Mouse (Mus musculus): ENCODE data around the gene Sema3e. TPM values are rescaled to one million over a fixed set of nuclear protein-coding genes. Genes with fewer than 3 reads are reported as not detected.

Sema3e gene
- polyA plus RNA-seq, 1 experiment from 2014 or later: 1.0 TPM

DNA sequence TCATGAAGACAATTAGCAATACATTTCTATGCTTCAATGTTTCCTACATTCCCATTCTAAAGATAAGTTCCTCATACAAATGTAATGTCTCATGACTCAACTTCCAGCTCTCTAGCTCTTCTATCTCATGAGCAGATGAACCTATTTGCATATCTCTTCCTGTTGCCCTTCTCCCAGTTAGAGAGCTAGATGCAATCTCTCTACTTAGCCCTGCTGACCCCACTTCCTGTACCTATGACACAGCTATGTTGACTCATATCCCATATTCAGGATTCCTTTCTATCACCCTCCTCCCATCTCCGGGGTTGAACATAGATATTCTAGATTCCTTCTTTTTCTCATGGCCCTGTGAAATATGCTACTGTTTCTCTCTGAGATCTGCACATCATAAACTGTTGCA lies 38.0 kb upstream of the Sema3e start:
- Histone ChIP-seq H3K4me3 (ENCODE audit: low read depth, low read length) (no peak overlapping the region), H3K27me3 (replicated peaks; ENCODE audit: control insufficient read depth, insufficient read depth, low read length) (no peaks in the 10 kb centered on the region), H3K9ac (ENCODE audit: low read depth, low read length) (no peak overlapping the region), H3K36me3 (ENCODE audit: control insufficient read depth, insufficient read depth) (no peaks in the 10 kb centered on the region), H3K4me2 (replicated peaks; ENCODE audit: low read depth) (no peak overlapping the region), H3K4me1 (replicated peaks; ENCODE audit: control insufficient read depth, insufficient read depth, low read length) (no peaks in the 10 kb centered on the region), H3K9me3 (ENCODE audit: control insufficient read depth) (no peaks in the 10 kb centered on the region), H3K27ac (ENCODE audit: low read depth, low read length) (no peak overlapping the region)
- ATAC-seq: no peak
- TF ChIP-seq CTCF (IDR thresholded peaks at IDR 0.05; ENCODE audit: low read depth): no peak
- 47% methylated on average over 1 of the region's 1 CpGs for WGBS

DNA sequence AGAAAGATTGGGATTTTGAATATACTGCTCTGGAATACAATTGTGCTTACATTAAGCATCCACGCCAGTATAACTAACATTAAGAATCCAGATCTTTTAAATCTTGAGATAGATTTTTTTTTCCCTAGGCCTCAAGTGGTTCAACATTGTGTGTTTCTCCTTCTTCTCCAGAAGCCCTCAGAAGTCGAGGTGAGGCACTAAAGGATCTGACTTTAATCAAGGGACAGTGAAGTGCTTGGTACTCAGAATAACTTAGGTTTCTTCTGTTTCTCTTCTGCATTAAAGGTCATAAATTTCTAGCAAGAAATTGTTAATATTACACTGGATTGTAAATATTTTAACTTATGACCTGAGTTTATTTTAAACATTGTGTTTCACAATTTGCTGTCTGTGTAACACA lies 37.1 kb upstream of the Sema3e start:
- Histone ChIP-seq H3K9ac (ENCODE audit: low read depth, low read length) (no peak overlapping the region), H3K27ac (ENCODE audit: low read depth, low read length) (no peak overlapping the region)
- WGBS: 61% methylated on average over 2 of the region's 2 CpGs

GRCm38 (mm10) chr5:13992734-13993396 lies 32.2 kb upstream of the Sema3e start:
- Histone ChIP-seq H3K27me3 (replicated peaks; ENCODE audit: control insufficient read depth, insufficient read depth, low read length) (no peaks in the 10 kb centered on the region), H3K4me2 (replicated peaks; ENCODE audit: low read depth) (0 out of 2 replicates have a peak overlapping the region, but pooled peaks have one; percentile 2), H3K4me3 (ENCODE audit: low read depth, low read length) (no peak overlapping the region), H3K36me3 (ENCODE audit: control insufficient read depth, insufficient read depth) (no peaks in the 10 kb centered on the region), H3K4me1 (replicated peaks; ENCODE audit: control insufficient read depth, insufficient read depth, low read length) (no peaks in the 10 kb centered on the region), H3K9me3 (ENCODE audit: control insufficient read depth) (no peaks in the 10 kb centered on the region), H3K27ac (ENCODE audit: low read depth, low read length) (no peak overlapping the region), H3K9ac (ENCODE audit: low read depth, low read length) (no peak overlapping the region)
- ATAC-seq: no peak
- WGBS: 17% methylated on average over 11 of the region's 11 CpGs
- no peak for TF ChIP-seq CTCF (IDR thresholded peaks at IDR 0.05; ENCODE audit: low read depth)

More for the DNA sequence above, 37.1 kb upstream of the Sema3e start:
- TF ChIP-seq CTCF (IDR thresholded peaks at IDR 0.05; ENCODE audit: low read depth): no peak
- Histone ChIP-seq H3K36me3 (ENCODE audit: control insufficient read depth, insufficient read depth) (no peaks in the 10 kb centered on the region), H3K4me1 (replicated peaks; ENCODE audit: control insufficient read depth, insufficient read depth, low read length) (no peaks in the 10 kb centered on the region), H3K27me3 (replicated peaks; ENCODE audit: control insufficient read depth, insufficient read depth, low read length) (no peaks in the 10 kb centered on the region), H3K9me3 (ENCODE audit: control insufficient read depth) (no peaks in the 10 kb centered on the region), H3K4me3 (ENCODE audit: low read depth, low read length) (no peak overlapping the region), H3K4me2 (replicated peaks; ENCODE audit: low read depth) (no peak overlapping the region)
- ATAC-seq: no peak

DNA sequence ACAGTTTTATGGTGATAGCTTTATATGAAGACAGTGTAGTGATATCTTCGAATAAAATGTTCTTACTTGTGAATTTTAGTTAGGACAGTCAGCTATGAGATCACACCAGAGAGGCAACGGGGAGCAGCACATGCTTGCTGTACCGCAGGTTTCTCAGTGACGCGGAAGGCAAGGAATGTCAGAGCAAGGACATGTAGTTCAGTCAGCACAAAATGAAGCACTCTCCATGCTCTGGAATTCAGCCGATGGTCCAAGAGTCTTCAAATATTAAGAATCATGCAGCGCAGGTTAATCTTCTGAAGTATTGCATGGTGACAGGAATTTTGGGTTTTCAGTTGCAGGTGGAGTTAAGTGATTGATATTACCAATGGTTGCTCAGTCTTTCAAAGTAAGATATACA lies 3.3 kb downstream of the Sema3e start:
- 85% methylated on average over 7 of the region's 7 CpGs for WGBS
- no peak for ATAC-seq
- Histone ChIP-seq H3K27ac (ENCODE audit: low read depth, low read length) (no peak overlapping the region), H3K4me3 (ENCODE audit: low read depth, low read length) (no peak overlapping the region), H3K4me2 (replicated peaks; ENCODE audit: low read depth) (no peak overlapping the region), H3K9ac (ENCODE audit: low read depth, low read length) (no peak overlapping the region), H3K27me3 (replicated peaks; ENCODE audit: control insufficient read depth, insufficient read depth, low read length) (0 out of 2 replicates have a peak, but pooled peaks cover 8% of the 10 kb centered on the region), H3K36me3 (ENCODE audit: control insufficient read depth, insufficient read depth) (no peaks in the 10 kb centered on the region), H3K9me3 (ENCODE audit: control insufficient read depth) (no peaks in the 10 kb centered on the region), H3K4me1 (replicated peaks; ENCODE audit: control insufficient read depth, insufficient read depth, low read length) (no peaks in the 10 kb centered on the region)
- no peak for TF ChIP-seq CTCF (IDR thresholded peaks at IDR 0.05; ENCODE audit: low read depth)

- H3K36me3 ChIP-seq (ENCODE audit: control insufficient read depth, insufficient read depth): no peaks in the 10 kb centered on the region
- WGBS: 60% methylated on average over 1 of the region's 1 CpGs
- no peak overlapping the region for H3K27ac ChIP-seq (ENCODE audit: low read depth, low read length)
- H3K9ac ChIP-seq (ENCODE audit: low read depth, low read length): no peak overlapping the region
- no peak for ATAC-seq
- TF ChIP-seq CTCF (IDR thresholded peaks at IDR 0.05; ENCODE audit: low read depth): no peak
- H3K27me3 ChIP-seq (replicated peaks; ENCODE audit: control insufficient read depth, insufficient read depth, low read length): 0 out of 2 replicates have a peak, but pooled peaks cover 3% of the 10 kb centered on the region
- no peak overlapping the region for H3K4me3 ChIP-seq (ENCODE audit: low read depth, low read length)
- H3K4me2 ChIP-seq (replicated peaks; ENCODE audit: low read depth): no peak overlapping the region
- H3K9me3 ChIP-seq (ENCODE audit: control insufficient read depth): no peaks in the 10 kb centered on the region
- no peaks in the 10 kb centered on the region for H3K4me1 ChIP-seq (replicated peaks; ENCODE audit: control insufficient read depth, insufficient read depth, low read length)
These were observed 5.7 kb downstream of the Sema3e start for GRCm38 (mm10) chr5:14030796-14031195.

GRCm38 (mm10) chr5:14032056-14032455 lies 7.0 kb downstream of the Sema3e start:
- Histone ChIP-seq H3K9me3 (ENCODE audit: control insufficient read depth) (no peaks in the 10 kb centered on the region), H3K4me3 (ENCODE audit: low read depth, low read length) (no peak overlapping the region), H3K27ac (ENCODE audit: low read depth, low read length) (no peak overlapping the region), H3K4me2 (replicated peaks; ENCODE audit: low read depth) (no peak overlapping the region), H3K4me1 (replicated peaks; ENCODE audit: control insufficient read depth, insufficient read depth, low read length) (no peaks in the 10 kb centered on the region), H3K9ac (ENCODE audit: low read depth, low read length) (no peak overlapping the region), H3K27me3 (replicated peaks; ENCODE audit: control insufficient read depth, insufficient read depth, low read length) (no peaks in the 10 kb centered on the region), H3K36me3 (ENCODE audit: control insufficient read depth, insufficient read depth) (no peaks in the 10 kb centered on the region)
- TF ChIP-seq CTCF (IDR thresholded peaks at IDR 0.05; ENCODE audit: low read depth): peak; percentile 22; the same call in 1 of the 2 replicates
- no peak for ATAC-seq
- 44% methylated on average over 4 of the region's 4 CpGs for WGBS

All from intestine, postnatal 0 days (tissue).